Mouse (Mus musculus) megakaryocyte, embryonic 14.5 days (primary cell): ENCODE data around the gene Hnrnph3.

Experiments used
- FLI1 ChIP-seq: IDR thresholded peaks from 2 replicates; pipeline ENCODE4 v1.6.1; 2012; ENCODE audit warnings: low read length, inconsistent platforms, mixed read lengths
- GATA1 ChIP-seq: IDR thresholded peaks from 3 replicates; pipeline ENCODE4 v1.6.1; 2012; ENCODE audit warnings: mixed read lengths, low read length, inconsistent platforms, borderline replicate concordance

DNA sequence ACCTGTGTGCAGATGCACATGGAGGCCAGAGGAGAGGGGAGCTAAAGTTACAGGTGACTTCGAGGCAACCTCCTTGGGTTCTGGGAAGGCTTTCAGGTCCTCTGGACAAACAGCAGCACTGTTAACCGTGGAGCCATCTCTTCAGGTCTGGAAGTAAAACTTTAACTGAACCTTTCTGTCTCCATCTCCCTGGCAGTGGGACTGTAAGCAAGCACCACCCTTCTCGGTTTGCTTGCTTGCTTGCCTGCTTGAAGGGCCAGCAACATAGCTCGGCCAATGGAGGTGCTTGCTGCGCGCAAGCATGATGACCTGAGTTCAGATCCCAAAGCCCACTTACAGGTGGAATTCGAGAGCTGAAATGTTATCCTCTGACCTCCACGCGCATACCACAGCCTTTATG, 40.5 kb upstream of the Hnrnph3 start:
- no peak for TF ChIP-seq GATA1
- TF ChIP-seq FLI1, result no peak
